Mouse (Mus musculus) heart, embryonic 14.5 days (tissue): ENCODE measurements around the gene Mcm2. TPM values are rescaled to one million over a fixed set of nuclear protein-coding genes. Genes with fewer than 3 reads are reported as not detected.
A peak's percentile ranks its signal among the peaks of the same experiment; 100 is the strongest.

Experiments used
- ATAC-seq: fragments of 200-750 bp; cut with Nextera tagmentation; 2 replicates; pipeline ENCODE4 v1.8.0; 2017; ENCODE audit warnings: low read depth, moderate TSS enrichment; ENCODE audit not compliant: insufficient number of reproducible peaks, insufficient read depth, low FRiP score
- H3K27ac ChIP-seq, 2 experiments: fragments of 200-500 bp in 1 of 2; fragments of 300-500 bp in 1 of 2; sonication (generic) in 1 of 2; replicated peaks in 1 of 2; 2 replicates each; pipeline ENCODE4 v1.5.1; 2012 to 2014; ENCODE audit warnings: low read depth in 2 of 2, low read length in 2 of 2, control low read depth in 1 of 2, mild to moderate bottlenecking in 1 of 2, mixed read lengths in 1 of 2; ENCODE audit not compliant: control insufficient read depth in 1 of 2, insufficient read depth in 1 of 2
- H3K27me3 ChIP-seq: fragments of 300-500 bp; sonication (generic); 2 replicates; pipeline ENCODE4 v1.6.1; 2014; ENCODE audit warnings: mild to moderate bottlenecking, low read length, control low read depth; ENCODE audit not compliant: control insufficient read depth, insufficient read depth
- H3K36me3 ChIP-seq: fragments of 300-500 bp; sonication (generic); 2 replicates; pipeline ENCODE4 v1.6.1; 2014; ENCODE audit warnings: mild to moderate bottlenecking, control low read depth, low read length, mixed read lengths; ENCODE audit not compliant: control insufficient read depth, insufficient read depth
- H3K4me1 ChIP-seq, 2 experiments: fragments of 200-500 bp in 1 of 2; fragments of 300-500 bp in 1 of 2; sonication (generic) in 1 of 2; 2 replicates each; pipeline ENCODE4 v1.6.1; 2012 to 2014; ENCODE audit warnings: low read length in 2 of 2, control low read depth in 1 of 2, mixed read lengths in 1 of 2; ENCODE audit not compliant: control insufficient read depth in 2 of 2, insufficient read depth in 2 of 2
- H3K4me2 ChIP-seq: fragments of 300-500 bp; sonication (generic); 2 replicates; pipeline ENCODE4 v1.6.1; 2014; ENCODE audit warnings: mild to moderate bottlenecking, low read length
- H3K4me3 ChIP-seq, 2 experiments: fragments of 200-500 bp in 1 of 2; fragments of 300-500 bp in 1 of 2; sonication (generic) in 1 of 2; 2 replicates each; pipeline ENCODE4 v1.5.1; 2012 to 2014; ENCODE audit warnings: low read length in 2 of 2, mild to moderate bottlenecking in 2 of 2, control low read depth in 1 of 2, low read depth in 1 of 2, moderate library complexity in 1 of 2; ENCODE audit not compliant: control insufficient read depth in 1 of 2, insufficient read depth in 1 of 2
- H3K9ac ChIP-seq: fragments of 300-500 bp; sonication (generic); 2 replicates; pipeline ENCODE4 v1.6.1; 2014; ENCODE audit warnings: mild to moderate bottlenecking, low read length
- H3K9me3 ChIP-seq: fragments of 300-500 bp; sonication (generic); 2 replicates; pipeline ENCODE4 v1.6.1; 2016; ENCODE audit warnings: low read length, control low read depth; ENCODE audit not compliant: control insufficient read depth
- WGBS: fragments of 180-500 bp; shearing (Covaris S2); extraction: QIAGEN DNeasy Blood & Tissue Kit; methylation state at CpG from one replicate; pipeline ENCODE4 v1.1.7; 2014; 5-methylcytosine and 5-hydroxymethylcytosine counted together
- polyA plus RNA-seq: library from polyadenylated mRNA; unstranded; fragments of >200 nt; fragmentation: Nextera tagmentation; extraction: Ambion mirVana; gene quantifications from 2 replicates; pipeline ENCODE4 v1.2.1, GENCODE M21; 2014

Mcm2 gene
- polyA plus RNA-seq: 79.2 and 83.9 TPM in 2 replicates

GRCm38 (mm10) chr6:88898534-88899048, at the start of gene Mcm2:
TSS of gene Mcm2 (minus strand) at chr6:88898780.
- Histone ChIP-seq H3K9me3 (no peaks in the 10 kb centered on the region), H3K36me3 (peaks cover 34% of the 10 kb centered on the region), H3K4me1 (peaks cover 11 to 37% of the 10 kb centered on the region in 2 experiments; a peak in 3 of 4 replicates), H3K9ac (peak within 1 kb of the TSS; percentile 93), H3K4me2 (peak within 1 kb of the TSS; percentile 89), H3K27me3 (no peaks in the 10 kb centered on the region), H3K27ac (peak within 1 kb of the TSS; percentile 69 to 81), H3K4me3 (peak within 1 kb of the TSS; percentile 73 to 86)
- ATAC-seq: peak; percentile 75
- under 1% methylated on average over 33 of the region's 33 CpGs for WGBS

GRCm38 (mm10) chr6:88947771-88948170, 49.2 kb upstream of the Mcm2 start:
- peaks cover 6 to 7% of the 10 kb centered on the region in 2 experiments; a peak in 3 of 4 replicates for H3K4me1 ChIP-seq
- no peaks in the 10 kb centered on the region for H3K27me3 ChIP-seq
- no peak overlapping the region for H3K4me3 ChIP-seq
- H3K9ac ChIP-seq: no peak overlapping the region
- no peaks in the 10 kb centered on the region for H3K36me3 ChIP-seq
- H3K4me2 ChIP-seq: no peak overlapping the region
- ATAC-seq: no peak
- H3K9me3 ChIP-seq: no peaks in the 10 kb centered on the region
- H3K27ac ChIP-seq: no peak overlapping the region

- Histone ChIP-seq H3K27me3 (no peaks in the 10 kb centered on the region), H3K4me1 (peaks cover 16 to 18% of the 10 kb centered on the region in 2 experiments), H3K4me3 (no peak overlapping the region), H3K4me2 (no peak overlapping the region), H3K9ac (peak overlapping the region; percentile 32), H3K27ac (peak overlapping the region in 1 of 2 experiments; percentile 1; a peak in 1 of 4 replicates), H3K9me3 (no peaks in the 10 kb centered on the region), H3K36me3 (no peaks in the 10 kb centered on the region)
- ATAC-seq: no peak
- 73% methylated on average over 6 of the region's 6 CpGs for WGBS
Observed at GRCm38 (mm10) chr6:88946442-88946841, 47.9 kb upstream of the Mcm2 start.

- WGBS: 71% methylated on average over 6 of the region's 6 CpGs
- ATAC-seq: no peak
- H3K4me1 ChIP-seq: peaks cover 43% of the 10 kb centered on the region in 2 experiments
Observed at GRCm38 (mm10) chr6:88943666-88944065, 45.1 kb upstream of the Mcm2 start.

GRCm38 (mm10) chr6:88942595-88942994, 44.0 kb upstream of the Mcm2 start:
- Histone ChIP-seq H3K4me3 (no peak overlapping the region), H3K4me1 (peaks cover 50 to 51% of the 10 kb centered on the region in 2 experiments), H3K9ac (no peak overlapping the region), H3K4me2 (no peak overlapping the region), H3K9me3 (no peaks in the 10 kb centered on the region), H3K36me3 (no peaks in the 10 kb centered on the region), H3K27me3 (no peaks in the 10 kb centered on the region), H3K27ac (peak overlapping the region; percentile 92 to 94)
- ATAC-seq: no peak
- 70% methylated on average over 8 of the region's 8 CpGs for WGBS

More at GRCm38 (mm10) chr6:88943666-88944065, 45.1 kb upstream of the Mcm2 start:
- Histone ChIP-seq H3K27ac (no peak overlapping the region), H3K36me3 (no peaks in the 10 kb centered on the region), H3K9me3 (no peaks in the 10 kb centered on the region), H3K4me3 (no peak overlapping the region), H3K4me2 (no peak overlapping the region), H3K9ac (no peak overlapping the region), H3K27me3 (no peaks in the 10 kb centered on the region)

GRCm38 (mm10) chr6:88941628-88942027, 43.0 kb upstream of the Mcm2 start:
- ATAC-seq: peak; percentile 73
- Histone ChIP-seq H3K27ac (peak overlapping the region; percentile 92 to 94), H3K27me3 (no peaks in the 10 kb centered on the region), H3K36me3 (no peaks in the 10 kb centered on the region), H3K9me3 (no peaks in the 10 kb centered on the region), H3K9ac (peak overlapping the region; percentile 62), H3K4me3 (no peak overlapping the region), H3K4me2 (peak overlapping the region; percentile 34; the same call in 1 of the 2 replicates), H3K4me1 (peaks cover 47 to 52% of the 10 kb centered on the region in 2 experiments)
- WGBS: 18% methylated on average over 4 of the region's 4 CpGs

GRCm38 (mm10) chr6:88940090-88940916, 41.7 kb upstream of the Mcm2 start:
- no peak for ATAC-seq
- peak overlapping the region; percentile 86 to 94 for H3K27ac ChIP-seq
- H3K4me1 ChIP-seq: peaks cover 48 to 56% of the 10 kb centered on the region in 2 experiments
- H3K4me2 ChIP-seq: peak overlapping the region; percentile 44
- no peaks in the 10 kb centered on the region for H3K9me3 ChIP-seq
- H3K4me3 ChIP-seq: no peak overlapping the region
- no peaks in the 10 kb centered on the region for H3K36me3 ChIP-seq
- peak overlapping the region; percentile 62 for H3K9ac ChIP-seq
- H3K27me3 ChIP-seq: no peaks in the 10 kb centered on the region
- 76% methylated on average over 9 of the region's 9 CpGs for WGBS
